Mouse (Mus musculus) liver, embryonic 11.5 days (tissue): ENCODE measurements at regions not wholly inside any gene's neighbourhood (a gene's known extent, or its start where the extent isn't known, plus 50 kb on each side); places are given as distances from the start of the nearest gene placed in this dataset.

ENCODE experiments used
- ATAC-seq: fragments of 200-750 bp; cut with Nextera tagmentation; replicated peaks from 2 replicates; pipeline ENCODE4 v1.8.0; 2017; ENCODE audit warnings: moderate number of reproducible peaks, mild to moderate bottlenecking, moderate TSS enrichment, moderate library complexity; ENCODE audit not compliant: low FRiP score
- DNase-seq: peaks from one replicate; pipeline ENCODE4 v3.0.0-alpha.2; 2017; ENCODE audit warnings: low spot score
- H3K27ac ChIP-seq: fragments of 300-500 bp; sonication (generic); 2 replicates; pipeline ENCODE4 v1.5.1; 2014; ENCODE audit warnings: mild to moderate bottlenecking, low read depth, low read length, control low read depth
- H3K27me3 ChIP-seq: fragments of 300-500 bp; sonication (generic); replicated peaks from 2 replicates; pipeline ENCODE4 v1.6.1; 2014; ENCODE audit warnings: low read length, mixed read lengths; ENCODE audit not compliant: control insufficient read depth, insufficient read depth
- H3K36me3 ChIP-seq: fragments of 300-500 bp; sonication (generic); 2 replicates; pipeline ENCODE4 v1.6.1; 2014; ENCODE audit warnings: mild to moderate bottlenecking, low read length, moderate library complexity, mixed read lengths; ENCODE audit not compliant: control insufficient read depth, insufficient read depth
- H3K4me1 ChIP-seq: fragments of 300-500 bp; sonication (generic); replicated peaks from 2 replicates; pipeline ENCODE4 v1.6.1; 2014; ENCODE audit warnings: low read length, mixed read lengths; ENCODE audit not compliant: control insufficient read depth, insufficient read depth
- H3K4me2 ChIP-seq: fragments of 300-500 bp; sonication (generic); 2 replicates; pipeline ENCODE4 v1.6.1; 2014; ENCODE audit warnings: mild to moderate bottlenecking, control low read depth, moderate library complexity
- H3K4me3 ChIP-seq: fragments of 300-500 bp; sonication (generic); 2 replicates; pipeline ENCODE4 v1.5.1; 2014; ENCODE audit warnings: low read depth, low read length, control low read depth
- H3K9ac ChIP-seq: fragments of 300-500 bp; sonication (generic); 2 replicates; pipeline ENCODE4 v1.6.1; 2014; ENCODE audit warnings: low read depth, low read length, control low read depth
- H3K9me3 ChIP-seq: fragments of 300-500 bp; sonication (generic); 2 replicates; pipeline ENCODE4 v1.6.1; 2016; ENCODE audit warnings: low read length, inconsistent platforms, mixed read lengths; ENCODE audit not compliant: control insufficient read depth
- WGBS: fragments of 180-500 bp; shearing (Covaris S2); extraction: QIAGEN DNeasy Blood & Tissue Kit; methylation state at CpG from one replicate; pipeline ENCODE4 v1.1.7; 2014; 5-methylcytosine and 5-hydroxymethylcytosine counted together

DNA sequence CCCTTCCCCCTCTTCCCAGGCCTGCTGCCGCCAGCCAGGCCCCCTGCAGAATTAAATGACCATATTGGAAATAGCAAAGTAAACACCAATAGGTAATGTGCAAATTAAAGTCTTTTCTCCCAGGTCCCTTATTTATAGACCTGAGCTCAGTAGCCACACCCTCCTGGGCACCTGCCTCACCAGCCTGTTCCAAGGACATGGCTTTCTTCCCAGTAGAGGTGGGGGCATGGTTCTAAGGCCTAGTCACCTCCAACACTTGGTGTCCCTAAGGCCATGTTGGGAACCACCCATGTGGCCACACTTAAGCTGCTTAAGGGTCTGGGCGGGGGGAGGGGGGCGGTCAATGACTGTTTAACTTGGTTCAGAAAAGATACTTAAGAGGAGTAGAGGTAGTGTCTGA lies 121.9 kb downstream of the Vegfa start:
- no peaks in the 10 kb centered on the region for H3K36me3 ChIP-seq
- DNase-seq, result no peak
- H3K27me3 ChIP-seq, result no peaks in the 10 kb centered on the region
- H3K9me3 ChIP-seq, result no peaks in the 10 kb centered on the region
- no peak overlapping the region for H3K27ac ChIP-seq
- H3K9ac ChIP-seq, result no peak overlapping the region
- 96% methylated on average over 3 of the region's 3 CpGs for WGBS
- H3K4me2 ChIP-seq, result no peak overlapping the region
- no peaks in the 10 kb centered on the region for H3K4me1 ChIP-seq
- H3K4me3 ChIP-seq, result no peak overlapping the region
- no peak for ATAC-seq

DNA sequence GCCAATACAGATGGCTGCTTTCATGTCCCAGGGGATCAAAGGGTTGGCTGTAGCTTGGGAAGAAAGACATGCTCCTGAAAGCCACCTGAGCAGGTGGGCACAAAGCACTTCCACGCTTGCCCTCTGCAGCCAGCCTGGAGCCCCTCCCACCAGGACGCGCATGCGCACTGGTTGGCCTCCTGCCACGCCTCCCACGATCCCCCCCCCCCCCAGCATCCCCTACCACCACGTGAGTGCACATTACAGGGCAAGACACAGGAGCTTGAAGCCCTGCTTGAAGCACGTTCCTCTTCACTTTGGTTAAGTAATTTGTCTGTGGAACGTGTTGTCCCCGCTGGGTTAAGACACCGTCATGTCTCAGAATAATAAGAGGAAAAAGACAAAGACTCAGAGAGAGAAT lies 124.6 kb downstream of the Vegfa start:
- H3K27ac ChIP-seq, result no peak overlapping the region
- no peak overlapping the region for H3K4me3 ChIP-seq
- no peak for ATAC-seq
- WGBS, result 73% methylated on average over 11 of the region's 11 CpGs
- no peak overlapping the region for H3K9ac ChIP-seq
- no peaks in the 10 kb centered on the region for H3K4me1 ChIP-seq
- no peaks in the 10 kb centered on the region for H3K36me3 ChIP-seq
- H3K4me2 ChIP-seq, result no peak overlapping the region
- no peak for DNase-seq
- H3K27me3 ChIP-seq, result no peaks in the 10 kb centered on the region
- H3K9me3 ChIP-seq, result no peaks in the 10 kb centered on the region

DNA sequence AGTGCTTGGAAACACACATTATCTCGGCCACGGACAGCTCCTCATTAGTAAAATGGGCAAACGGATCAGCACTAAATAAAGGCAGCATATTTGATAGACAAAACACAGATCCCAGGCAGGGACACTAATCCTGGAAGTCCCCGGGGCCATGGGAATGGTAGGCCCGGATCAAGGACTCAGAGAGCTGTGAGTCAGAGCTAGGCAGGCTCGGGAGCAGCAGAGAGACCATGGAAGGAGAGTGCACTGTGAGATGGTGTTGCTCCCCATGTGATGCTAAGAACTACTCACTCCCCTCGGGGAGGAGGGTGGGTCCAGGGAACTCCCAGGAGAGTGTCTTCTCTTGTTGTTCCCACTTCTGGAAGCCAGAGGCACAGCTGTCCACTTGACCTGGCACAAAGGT lies 126.6 kb downstream of the Vegfa start:
- H3K4me3 ChIP-seq, result no peak overlapping the region
- no peak overlapping the region for H3K4me2 ChIP-seq
- no peaks in the 10 kb centered on the region for H3K9me3 ChIP-seq
- WGBS, result 63% methylated on average over 7 of the region's 7 CpGs
- H3K36me3 ChIP-seq, result no peaks in the 10 kb centered on the region
- H3K27me3 ChIP-seq, result no peaks in the 10 kb centered on the region
- H3K27ac ChIP-seq, result no peak overlapping the region
- no peak for DNase-seq
- no peaks in the 10 kb centered on the region for H3K4me1 ChIP-seq
- H3K9ac ChIP-seq, result no peak overlapping the region
- ATAC-seq, result no peak

DNA sequence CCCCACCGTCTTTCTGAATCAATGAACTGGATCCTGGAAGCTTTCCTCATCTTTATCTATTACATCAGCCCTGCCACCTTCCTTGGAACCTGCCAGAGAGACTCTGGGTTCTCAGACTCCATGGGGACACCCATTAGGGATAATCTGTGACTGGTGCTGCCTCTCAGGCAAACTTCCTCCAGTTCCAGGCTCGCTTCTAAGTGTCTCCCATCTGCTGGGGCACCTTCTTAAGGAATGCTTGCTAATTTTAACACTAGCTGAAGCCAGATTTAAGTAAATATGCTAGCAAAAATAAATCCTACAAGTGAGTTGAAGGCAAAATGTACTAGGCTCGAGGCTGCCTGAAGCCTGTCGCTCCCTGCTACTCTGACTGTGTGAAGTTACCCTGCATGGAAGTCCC lies 127.9 kb downstream of the Vegfa start:
- ATAC-seq (no peak), DNase-seq (no peak)
- Histone ChIP-seq H3K4me2 (no peak overlapping the region), H3K27ac (no peak overlapping the region), H3K36me3 (no peaks in the 10 kb centered on the region), H3K4me3 (no peak overlapping the region), H3K27me3 (no peaks in the 10 kb centered on the region), H3K9ac (no peak overlapping the region), H3K9me3 (no peaks in the 10 kb centered on the region), H3K4me1 (no peaks in the 10 kb centered on the region)
- 70% methylated on average over 4 of the region's 4 CpGs for WGBS

- Histone ChIP-seq H3K9ac (no peak overlapping the region), H3K27me3 (no peaks in the 10 kb centered on the region), H3K4me2 (no peak overlapping the region), H3K27ac (no peak overlapping the region), H3K36me3 (no peaks in the 10 kb centered on the region), H3K4me1 (no peaks in the 10 kb centered on the region), H3K9me3 (no peaks in the 10 kb centered on the region), H3K4me3 (no peak overlapping the region)
- 86% methylated on average over 9 of the region's 9 CpGs for WGBS
- no peak for DNase-seq
- no peak for ATAC-seq
Measured at GRCm38 (mm10) chr17:45903294-45903693, 128.9 kb downstream of the Vegfa start.

- WGBS, result 85% methylated on average over 7 of the region's 7 CpGs
- no peak overlapping the region for H3K27ac ChIP-seq
- DNase-seq (no peak), ATAC-seq (no peak)
- no peaks in the 10 kb centered on the region for H3K27me3 ChIP-seq
- no peak overlapping the region for H3K4me3 ChIP-seq
- H3K4me1 ChIP-seq, result no peaks in the 10 kb centered on the region
- H3K9me3 ChIP-seq, result no peaks in the 10 kb centered on the region
- no peak overlapping the region for H3K9ac ChIP-seq
- no peaks in the 10 kb centered on the region for H3K36me3 ChIP-seq
- H3K4me2 ChIP-seq, result no peak overlapping the region
Measured at GRCm38 (mm10) chr17:45902668-45903067, 129.5 kb downstream of the Vegfa start.

- no peaks in the 10 kb centered on the region for H3K36me3 ChIP-seq
- H3K4me3 ChIP-seq, result no peak overlapping the region
- H3K9ac ChIP-seq, result no peak overlapping the region
- DNase-seq, result no peak
- no peak overlapping the region for H3K4me2 ChIP-seq
- 74% methylated on average over 4 of the region's 4 CpGs for WGBS
- no peaks in the 10 kb centered on the region for H3K27me3 ChIP-seq
- no peaks in the 10 kb centered on the region for H3K9me3 ChIP-seq
- no peak for ATAC-seq
- H3K4me1 ChIP-seq, result no peaks in the 10 kb centered on the region
- H3K27ac ChIP-seq, result no peak overlapping the region
Measured at GRCm38 (mm10) chr17:45896922-45897302, 135.3 kb downstream of the Vegfa start.

- no peaks in the 10 kb centered on the region for H3K4me1 ChIP-seq
- no peak overlapping the region for H3K4me3 ChIP-seq
- ATAC-seq, result no peak
- no peak overlapping the region for H3K9ac ChIP-seq
- H3K27ac ChIP-seq, result no peak overlapping the region
- no peaks in the 10 kb centered on the region for H3K27me3 ChIP-seq
- DNase-seq, result no peak
- 69% methylated on average over 12 of the region's 12 CpGs for WGBS
- no peaks in the 10 kb centered on the region for H3K9me3 ChIP-seq
- no peaks in the 10 kb centered on the region for H3K36me3 ChIP-seq
- no peak overlapping the region for H3K4me2 ChIP-seq
Measured at GRCm38 (mm10) chr17:45896142-45896921, 135.8 kb downstream of the Vegfa start.

DNA sequence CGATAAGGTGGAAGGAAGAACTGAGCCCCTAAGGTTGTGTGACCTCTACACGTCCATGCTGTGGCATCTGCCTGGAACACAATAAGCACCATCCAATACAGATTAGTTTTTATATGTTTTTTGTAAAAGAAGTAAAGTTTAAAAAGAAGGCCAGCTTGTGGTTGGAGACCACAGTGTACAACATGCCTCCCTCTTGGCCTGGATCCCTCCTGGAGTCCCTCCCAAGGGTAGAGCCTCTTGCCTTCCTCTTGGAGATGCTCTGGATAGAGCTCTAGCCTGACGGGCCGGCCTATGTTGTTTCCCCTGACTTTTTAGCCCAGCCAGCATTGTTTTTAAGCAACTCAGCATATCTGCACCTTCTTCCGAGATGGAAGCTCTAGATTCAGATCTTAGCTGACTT lies 138.0 kb downstream of the Vegfa start:
- no peak overlapping the region for H3K9ac ChIP-seq
- DNase-seq, result no peak
- no peaks in the 10 kb centered on the region for H3K4me1 ChIP-seq
- H3K36me3 ChIP-seq, result no peaks in the 10 kb centered on the region
- H3K9me3 ChIP-seq, result no peaks in the 10 kb centered on the region
- H3K27me3 ChIP-seq, result peaks cover 4% of the 10 kb centered on the region; the same call in 1 of the 2 replicates
- H3K4me3 ChIP-seq, result no peak overlapping the region
- H3K4me2 ChIP-seq, result no peak overlapping the region
- no peak overlapping the region for H3K27ac ChIP-seq
- no peak for ATAC-seq
- 84% methylated on average over 5 of the region's 5 CpGs for WGBS
